Mouse (Mus musculus) hindbrain, embryonic 15.5 days (tissue): Measurements from ENCODE around the gene Olfr1381. TPM values are rescaled to one million over a fixed set of nuclear protein-coding genes. Genes with fewer than 3 reads are reported as not detected.
A peak's percentile ranks its signal among the peaks of the same experiment; 100 is the strongest.
"Not testable (repeated sequence)": the region's sequence is repeated elsewhere in the genome, so short reads cannot be mapped to it uniquely, and the experiment has no call there.

Experiments
- ATAC-seq: fragments of 200-750 bp; cut with Nextera tagmentation; 2 replicates; pipeline ENCODE4 v1.8.0; 2017; ENCODE audit warnings: low read depth, moderate number of reproducible peaks, moderate TSS enrichment; ENCODE audit not compliant: low FRiP score
- H3K27ac ChIP-seq: fragments of 300-500 bp; sonication (generic); replicated peaks from 2 replicates; pipeline ENCODE4 v1.5.1; 2015; ENCODE audit warnings: mild to moderate bottlenecking, inconsistent platforms
- H3K27me3 ChIP-seq: fragments of 300-500 bp; sonication (generic); 2 replicates; pipeline ENCODE4 v1.6.1; 2015; ENCODE audit warnings: control low read depth, inconsistent platforms
- H3K36me3 ChIP-seq: fragments of 300-500 bp; sonication (generic); 2 replicates; pipeline ENCODE4 v1.6.1; 2015; ENCODE audit warnings: control low read depth, inconsistent platforms
- H3K4me1 ChIP-seq: fragments of 300-500 bp; sonication (generic); replicated peaks from 2 replicates; pipeline ENCODE4 v1.6.1; 2015; ENCODE audit warnings: control low read depth, inconsistent platforms
- H3K4me2 ChIP-seq: fragments of 300-500 bp; sonication (generic); 2 replicates; pipeline ENCODE4 v1.6.1; 2015; ENCODE audit warnings: moderate library complexity, mild to moderate bottlenecking, inconsistent platforms
- H3K4me3 ChIP-seq: fragments of 300-500 bp; sonication (generic); 2 replicates; pipeline ENCODE4 v1.5.1; 2015; ENCODE audit warnings: mild to moderate bottlenecking, inconsistent platforms
- H3K9ac ChIP-seq: fragments of 300-500 bp; sonication (generic); 2 replicates; pipeline ENCODE4 v1.6.1; 2015; ENCODE audit warnings: inconsistent platforms
- H3K9me3 ChIP-seq: fragments of 300-500 bp; sonication (generic); 2 replicates; pipeline ENCODE4 v1.6.1; 2016; ENCODE audit warnings: control low read depth, inconsistent platforms
- WGBS: fragments of 180-500 bp; shearing (Covaris S2); methylation state at CpG from one replicate; pipeline ENCODE4 v1.1.7; 2015; 5-methylcytosine and 5-hydroxymethylcytosine counted together
- polyA plus RNA-seq: library from polyadenylated mRNA; unstranded; fragments of >200 nt; fragmentation: Nextera tagmentation; extraction: Ambion mirVana; gene quantifications from 2 replicates; pipeline ENCODE4 v1.2.1, GENCODE M21; 2015

The Olfr1381 gene
- not detected in 2 replicates for polyA plus RNA-seq

DNA sequence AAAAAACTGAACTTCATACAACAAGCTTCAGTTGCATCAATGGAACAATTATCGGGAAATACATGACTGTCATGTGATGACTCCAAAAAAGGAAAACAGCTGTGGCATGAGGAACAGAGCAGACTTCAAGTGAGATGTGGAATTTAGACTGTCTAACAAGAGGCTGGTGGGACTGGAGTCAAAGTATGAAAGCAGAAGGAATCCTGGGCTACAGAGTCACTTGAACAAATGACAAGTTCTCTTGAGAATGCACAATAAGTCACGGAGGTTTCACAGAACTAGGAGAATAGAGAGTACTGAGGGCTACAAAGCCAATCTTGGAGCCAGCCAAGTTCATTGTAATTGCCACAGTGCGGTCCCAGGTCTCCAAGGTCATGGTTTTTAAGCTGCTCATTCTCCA is at the start of gene Olfr1381:
Gene Olfr1381, plus strand, starts transcription at position 301 of the 400 bp plus-strand sequence.
- not testable (repeated sequence) for H3K4me3 ChIP-seq, H3K4me1 ChIP-seq, H3K36me3 ChIP-seq, H3K4me2 ChIP-seq, H3K27ac ChIP-seq, H3K27me3 ChIP-seq, H3K9ac ChIP-seq, ATAC-seq, H3K9me3 ChIP-seq
- 48% methylated on average over 3 of the region's 3 CpGs for WGBS

DNA sequence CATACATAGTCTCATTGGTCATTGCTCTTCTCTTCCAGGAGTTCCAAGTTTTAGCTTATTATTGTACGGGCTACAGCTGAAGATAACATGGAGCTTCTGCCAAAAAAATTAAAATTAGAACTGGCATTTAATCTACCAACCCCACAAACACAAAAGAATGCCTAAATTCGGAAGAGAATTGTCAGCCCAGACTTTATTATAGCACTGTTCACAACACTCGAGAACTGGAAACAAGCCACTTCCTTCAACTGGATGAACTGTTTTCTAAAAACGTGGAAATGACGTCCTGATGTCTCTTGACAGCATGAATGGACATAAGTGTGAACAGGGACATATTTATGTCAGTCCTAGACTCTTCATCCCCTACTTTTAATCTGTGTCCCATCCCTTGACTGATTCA is 25.2 kb upstream of the Olfr1381 start:
- Histone ChIP-seq H3K4me3 (no peak overlapping the region), H3K36me3 (no peaks in the 10 kb centered on the region), H3K9ac (no peak overlapping the region), H3K27ac (no peak overlapping the region), H3K9me3 (no peaks in the 10 kb centered on the region), H3K4me2 (no peak overlapping the region), H3K4me1 (no peaks in the 10 kb centered on the region), H3K27me3 (no peaks in the 10 kb centered on the region)
- ATAC-seq = no peak
- 79% methylated on average over 5 of the region's 5 CpGs for WGBS

DNA sequence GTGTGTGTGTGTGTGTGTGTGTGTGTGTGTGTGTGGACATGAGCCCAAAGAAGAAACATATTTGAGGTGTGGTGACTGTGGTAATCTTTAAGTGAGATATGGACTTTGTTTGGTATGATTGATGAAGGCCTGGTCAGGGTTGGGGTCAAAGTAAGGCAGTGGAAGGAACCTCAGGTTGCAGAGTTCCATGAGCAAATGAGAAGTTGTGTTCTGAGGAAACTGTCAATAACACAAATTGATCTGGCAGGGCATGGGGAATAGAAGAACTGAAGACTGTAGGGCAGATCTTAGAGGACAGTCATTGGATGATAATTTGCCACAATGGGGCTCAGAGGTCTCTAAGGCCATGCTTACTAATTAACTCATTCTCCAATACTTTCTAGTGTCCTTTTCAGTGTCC is 23.9 kb upstream of the Olfr1381 start, which contains the start of gene Olfr1383:
Gene Olfr1383, plus strand, starts transcription at position 301 of the 400 bp plus-strand sequence.
- no peak for ATAC-seq
- no peak within 1 kb of the TSS for H3K27ac ChIP-seq
- no peaks in the 10 kb centered on the region for H3K9me3 ChIP-seq
- no peaks in the 10 kb centered on the region for H3K27me3 ChIP-seq
- no peaks in the 10 kb centered on the region for H3K4me1 ChIP-seq
- H3K9ac ChIP-seq = no peak within 1 kb of the TSS
- H3K4me3 ChIP-seq = no peak within 1 kb of the TSS
- H3K4me2 ChIP-seq = no peak within 1 kb of the TSS
- no peaks in the 10 kb centered on the region for H3K36me3 ChIP-seq

DNA sequence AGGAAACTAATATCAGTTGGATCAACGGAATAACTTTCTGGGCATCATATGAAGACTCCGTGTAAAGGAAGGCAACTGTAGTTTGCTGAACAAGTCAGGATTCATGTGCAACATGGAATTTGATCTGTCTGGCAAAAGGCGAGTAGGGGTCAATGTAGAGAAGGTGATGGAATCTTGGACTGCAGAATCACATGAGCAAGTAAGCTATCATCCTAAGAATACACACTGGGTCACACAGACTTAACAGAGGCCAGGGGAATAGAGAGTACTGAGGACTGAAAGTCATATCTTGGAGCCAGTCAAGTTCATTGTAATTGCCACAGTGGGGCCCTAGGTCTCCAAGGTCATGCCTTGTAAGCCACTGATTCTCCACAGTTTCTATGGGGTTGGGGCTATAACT is 15.3 kb upstream of the Olfr1381 start, which contains the start of gene Olfr1382:
Gene Olfr1382, plus strand, starts transcription at position 301 of the 400 bp plus-strand sequence.
- Histone ChIP-seq H3K27ac (no peak within 1 kb of the TSS), H3K4me1 (no peaks in the 10 kb centered on the region), H3K27me3 (no peaks in the 10 kb centered on the region), H3K36me3 (no peaks in the 10 kb centered on the region), H3K9ac (no peak within 1 kb of the TSS), H3K4me3 (no peak within 1 kb of the TSS), H3K4me2 (no peak within 1 kb of the TSS), H3K9me3 (no peaks in the 10 kb centered on the region)
- WGBS = 81% methylated on average over 3 of the region's 3 CpGs
- ATAC-seq = no peak

DNA sequence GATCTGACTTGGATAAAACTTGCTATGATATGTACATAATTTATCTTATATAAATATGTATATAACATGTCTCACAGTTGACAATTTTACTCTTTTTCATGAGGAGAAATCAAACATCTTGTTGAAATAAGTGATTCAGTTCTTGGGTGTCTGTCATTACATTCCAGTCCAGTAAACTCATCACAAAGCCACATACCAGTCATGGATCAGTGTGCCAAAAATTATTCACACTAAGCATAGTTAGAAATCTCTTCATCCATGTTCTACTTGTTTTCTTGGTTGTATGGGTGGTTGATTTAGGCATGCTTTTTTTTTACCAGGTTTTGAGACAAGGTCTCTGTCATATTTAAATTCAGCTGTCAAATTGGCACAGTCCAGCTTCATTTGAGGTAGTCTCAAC is 10.5 kb upstream of the Olfr1381 start:
- H3K36me3 ChIP-seq = no peaks in the 10 kb centered on the region
- H3K9ac ChIP-seq = no peak overlapping the region
- H3K27me3 ChIP-seq = no peaks in the 10 kb centered on the region
- H3K4me3 ChIP-seq = no peak overlapping the region
- H3K4me2 ChIP-seq = no peak overlapping the region
- ATAC-seq = no peak
- no peaks in the 10 kb centered on the region for H3K4me1 ChIP-seq
- H3K27ac ChIP-seq = no peak overlapping the region
- H3K9me3 ChIP-seq = no peaks in the 10 kb centered on the region

DNA sequence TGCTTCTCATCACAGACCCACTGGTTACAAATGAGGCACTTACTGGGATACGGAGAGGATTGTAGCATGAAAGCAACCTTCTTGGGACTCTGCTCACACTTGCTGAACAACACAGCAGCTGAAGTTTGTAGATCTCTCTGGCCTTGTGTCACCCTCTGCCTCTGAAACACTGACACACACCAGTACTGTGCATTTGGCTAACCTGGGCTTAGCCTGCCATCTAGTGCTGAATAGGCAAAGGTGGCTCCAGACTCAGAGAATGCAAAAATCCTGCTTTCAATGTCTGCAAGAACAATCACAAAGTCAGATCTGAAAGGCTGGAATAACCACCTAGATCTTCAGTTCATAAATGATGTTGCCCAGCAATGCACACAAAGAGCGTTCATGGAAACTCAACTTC is 6.6 kb upstream of the Olfr1381 start:
- WGBS = 93% methylated on average over 2 of the region's 2 CpGs
- H3K4me2 ChIP-seq, H3K27me3 ChIP-seq, H3K4me1 ChIP-seq, H3K9ac ChIP-seq, H3K9me3 ChIP-seq, H3K27ac ChIP-seq, H3K4me3 ChIP-seq, H3K36me3 ChIP-seq: not testable (repeated sequence)
- peak; percentile 81; the same call in 1 of the 2 replicates for ATAC-seq

DNA sequence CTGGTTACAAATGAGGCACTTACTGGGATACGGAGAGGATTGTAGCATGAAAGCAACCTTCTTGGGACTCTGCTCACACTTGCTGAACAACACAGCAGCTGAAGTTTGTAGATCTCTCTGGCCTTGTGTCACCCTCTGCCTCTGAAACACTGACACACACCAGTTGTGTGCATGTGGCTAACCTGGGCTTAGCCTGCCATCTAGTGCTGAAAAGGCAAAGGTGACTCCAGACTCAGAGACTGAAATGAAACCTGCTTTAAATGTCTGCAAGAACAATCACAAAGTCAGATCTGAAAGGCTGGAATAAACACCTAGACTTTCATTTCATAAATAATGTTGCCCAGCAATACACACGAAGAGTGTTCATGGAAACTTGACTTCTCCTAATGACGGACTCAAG is 10.8 kb downstream of the Olfr1381 start:
- H3K9ac ChIP-seq, H3K27me3 ChIP-seq, H3K36me3 ChIP-seq, H3K4me1 ChIP-seq, H3K4me2 ChIP-seq, H3K4me3 ChIP-seq, H3K27ac ChIP-seq, ATAC-seq, H3K9me3 ChIP-seq: not testable (repeated sequence)
- WGBS = 84% methylated on average over 3 of the region's 3 CpGs

DNA sequence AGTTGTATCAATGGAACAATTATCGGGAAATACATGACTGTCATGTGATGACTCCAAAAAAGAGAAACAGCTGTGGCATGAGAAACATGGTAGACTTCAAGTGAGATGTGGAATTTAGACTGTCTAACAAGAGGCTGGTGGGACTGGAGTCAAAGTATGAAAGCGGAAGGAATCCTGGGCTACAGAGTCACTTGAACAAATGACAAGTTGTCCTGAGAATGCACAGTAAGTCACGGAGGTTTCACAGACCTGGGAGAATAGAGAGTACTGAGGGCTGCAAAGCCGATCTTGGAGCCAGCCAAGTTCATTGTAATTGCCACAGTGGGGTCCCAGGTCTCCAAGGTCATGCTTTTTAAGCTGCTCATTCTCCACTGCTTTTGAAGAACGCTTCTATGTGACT is 13.3 kb downstream of the Olfr1381 start, which contains the start of gene Olfr1380:
Gene Olfr1380, plus strand, starts transcription at position 301 of the 400 bp plus-strand sequence.
- ATAC-seq, H3K4me1 ChIP-seq, H3K4me2 ChIP-seq, H3K27me3 ChIP-seq, H3K4me3 ChIP-seq, H3K9ac ChIP-seq, H3K27ac ChIP-seq, H3K36me3 ChIP-seq, H3K9me3 ChIP-seq: not testable (repeated sequence)
- 55% methylated on average over 5 of the region's 5 CpGs for WGBS

DNA sequence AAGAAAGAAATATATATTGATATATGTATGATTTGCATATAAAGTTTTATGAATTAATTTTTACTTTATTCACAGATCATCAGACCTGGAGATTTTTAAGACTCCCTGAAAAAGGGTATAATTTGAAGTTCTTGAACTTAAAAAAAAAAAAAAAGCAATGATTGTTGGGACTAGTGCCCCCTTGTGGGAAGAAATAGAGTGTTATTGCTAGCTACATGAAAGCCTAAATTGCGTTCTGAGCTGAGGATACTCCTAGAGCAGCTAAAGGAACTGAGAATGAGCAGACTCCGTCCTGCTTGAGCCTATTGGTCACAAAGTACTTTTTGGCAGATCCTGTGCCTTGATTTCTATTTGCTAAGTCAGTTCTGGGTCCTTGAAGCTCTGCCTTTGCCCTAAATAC is 31.8 kb downstream of the Olfr1381 start:
- H3K9me3 ChIP-seq, H3K27ac ChIP-seq, H3K36me3 ChIP-seq, H3K27me3 ChIP-seq, ATAC-seq, H3K4me3 ChIP-seq, H3K4me2 ChIP-seq, H3K9ac ChIP-seq, H3K4me1 ChIP-seq: not testable (repeated sequence)
- 34% methylated on average over 2 of the region's 2 CpGs for WGBS

DNA sequence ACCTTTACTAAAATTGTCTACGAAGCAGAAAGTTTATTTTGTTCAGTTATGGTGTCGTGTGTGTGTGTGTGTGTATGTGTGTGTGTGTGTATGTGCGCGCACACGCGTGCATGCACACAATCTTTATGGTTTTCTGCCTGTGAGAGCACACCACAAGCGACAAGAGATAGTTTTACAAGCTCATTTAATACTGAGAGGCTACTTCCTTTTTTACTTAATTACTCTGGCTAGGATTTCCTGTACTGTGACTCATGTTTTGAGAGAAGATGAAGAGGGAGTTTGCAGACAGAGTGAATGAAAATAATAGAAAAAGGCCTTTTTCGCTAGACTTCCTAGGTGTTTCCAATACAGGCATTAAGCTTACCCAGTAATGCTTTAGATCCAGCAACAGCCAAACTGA is 37.2 kb downstream of the Olfr1381 start:
- H3K4me3 ChIP-seq, H3K4me2 ChIP-seq, H3K9ac ChIP-seq, H3K9me3 ChIP-seq, H3K4me1 ChIP-seq, H3K27ac ChIP-seq, ATAC-seq, H3K36me3 ChIP-seq, H3K27me3 ChIP-seq: not testable (repeated sequence)
- WGBS = 89% methylated on average over 8 of the region's 8 CpGs

DNA sequence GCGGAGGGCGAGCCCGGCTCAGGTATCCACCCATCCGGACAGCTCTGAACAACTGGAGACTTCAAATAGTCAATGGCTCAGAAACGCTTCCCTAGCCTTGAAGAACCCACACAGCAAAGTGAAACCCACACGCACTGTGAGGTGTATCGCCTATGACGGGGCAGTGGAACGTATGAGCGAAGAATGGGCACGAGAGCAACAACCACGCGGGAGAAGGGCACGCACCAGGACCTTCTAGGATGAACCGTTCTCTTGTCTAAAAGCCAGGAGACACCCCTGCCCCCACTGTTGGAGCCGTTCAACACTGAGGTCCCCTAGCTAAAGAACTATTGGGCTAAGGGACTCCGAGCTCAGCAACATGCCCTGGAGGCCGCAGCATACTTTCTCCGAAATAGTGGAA is 47.0 kb downstream of the Olfr1381 start:
- Histone ChIP-seq H3K9ac (no peak overlapping the region), H3K4me2 (no peak overlapping the region), H3K27me3 (no peaks in the 10 kb centered on the region), H3K4me1 (no peaks in the 10 kb centered on the region), H3K9me3 (no peaks in the 10 kb centered on the region), H3K4me3 (no peak overlapping the region), H3K36me3 (no peaks in the 10 kb centered on the region), H3K27ac (no peak overlapping the region)
- no peak for ATAC-seq
- 95% methylated on average over 19 of the region's 19 CpGs for WGBS

DNA sequence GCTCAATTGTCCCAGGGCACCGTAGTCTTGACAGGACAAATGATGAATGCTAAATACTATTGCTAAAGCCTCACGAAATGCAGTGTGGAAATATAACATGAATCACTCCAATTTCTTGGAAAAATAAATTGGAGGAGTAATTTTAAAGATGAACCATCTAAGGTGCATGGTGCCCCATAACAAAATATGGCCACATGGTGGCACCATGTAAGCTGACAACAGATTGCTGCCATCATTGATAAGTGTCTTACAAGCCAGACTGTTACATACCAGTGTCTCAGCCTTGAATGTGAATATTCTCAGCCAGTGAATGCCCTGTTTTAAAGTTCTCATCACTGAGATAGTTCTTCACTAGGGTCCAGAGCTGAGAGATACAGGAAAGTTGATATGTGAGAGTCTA is 53.9 kb downstream of the Olfr1381 start:
- H3K9ac ChIP-seq, H3K4me1 ChIP-seq, H3K4me2 ChIP-seq, H3K27me3 ChIP-seq, H3K9me3 ChIP-seq, H3K36me3 ChIP-seq, H3K27ac ChIP-seq, ATAC-seq, H3K4me3 ChIP-seq: not testable (repeated sequence)
- 54% methylated on average over 2 of the region's 2 CpGs for WGBS
